Mouse (Mus musculus): ENCODE data around the gene Pde11a. TPM values are rescaled to one million over a fixed set of nuclear protein-coding genes. Genes with fewer than 3 reads are reported as not detected.
A peak's percentile ranks its signal among the peaks of the same experiment; 100 is the strongest.

Gene Pde11a
- polyA plus RNA-seq, 1 experiment: 0.30 TPM

- WGBS: 91% methylated on average over 4 of the region's 4 CpGs
Observed at GRCm38 (mm10) chr2:75989694-75990093, 348.9 kb downstream of the Pde11a start.

GRCm38 (mm10) chr2:75988779-75989363, 349.7 kb downstream of the Pde11a start:
- H3K4me3 ChIP-seq (ENCODE audit: low read depth, low read length): no peak overlapping the region
- WGBS: 35% methylated on average over 7 of the region's 7 CpGs
- TF ChIP-seq CTCF (IDR thresholded peaks at IDR 0.05; ENCODE audit: extremely low read depth, insufficient read length, insufficient replicate concordance, low read depth, low read length): no peak
- no peak for TF ChIP-seq POLR2A (IDR thresholded peaks at IDR 0.05; ENCODE audit: low read depth, low read length)

More at GRCm38 (mm10) chr2:75989694-75990093, 348.9 kb downstream of the Pde11a start:
- peaks cover 3% of the 10 kb centered on the region for H3K4me1 ChIP-seq (ENCODE audit: control insufficient read depth, insufficient read depth, insufficient read length, low read length)
- no peak overlapping the region for H3K4me3 ChIP-seq (ENCODE audit: low read depth, low read length)
- no peaks in the 10 kb centered on the region for H3K36me3 ChIP-seq (ENCODE audit: control insufficient read depth, insufficient read depth, low read length)
- no peaks in the 10 kb centered on the region for H3K27me3 ChIP-seq (ENCODE audit: control insufficient read depth, insufficient read depth, low read length)
- no peak overlapping the region for H3K27ac ChIP-seq (ENCODE audit: insufficient read depth, low read depth, low read length)
- no peak for TF ChIP-seq CTCF (IDR thresholded peaks at IDR 0.05; ENCODE audit: extremely low read depth, insufficient read length, insufficient replicate concordance, low read depth, low read length)
- no peak for TF ChIP-seq POLR2A (IDR thresholded peaks at IDR 0.05; ENCODE audit: low read depth, low read length)

GRCm38 (mm10) chr2:75988378-75988777, 350.2 kb downstream of the Pde11a start:
- no peak overlapping the region for H3K4me3 ChIP-seq (ENCODE audit: low read depth, low read length)
- H3K27ac ChIP-seq (ENCODE audit: insufficient read depth, low read depth, low read length): no peak overlapping the region
- H3K36me3 ChIP-seq (ENCODE audit: control insufficient read depth, insufficient read depth, low read length): no peaks in the 10 kb centered on the region
- WGBS: 56% methylated on average over 4 of the region's 4 CpGs
- H3K4me1 ChIP-seq (ENCODE audit: control insufficient read depth, insufficient read depth, insufficient read length, low read length): peaks cover 3% of the 10 kb centered on the region
- TF ChIP-seq CTCF (IDR thresholded peaks at IDR 0.05; ENCODE audit: extremely low read depth, insufficient read length, insufficient replicate concordance, low read depth, low read length): no peak
- no peak for TF ChIP-seq POLR2A (IDR thresholded peaks at IDR 0.05; ENCODE audit: low read depth, low read length)
- no peaks in the 10 kb centered on the region for H3K27me3 ChIP-seq (ENCODE audit: control insufficient read depth, insufficient read depth, low read length)

More at GRCm38 (mm10) chr2:75988779-75989363, 349.7 kb downstream of the Pde11a start:
- H3K27ac ChIP-seq (ENCODE audit: insufficient read depth, low read depth, low read length): no peak overlapping the region
- peaks cover 3% of the 10 kb centered on the region for H3K4me1 ChIP-seq (ENCODE audit: control insufficient read depth, insufficient read depth, insufficient read length, low read length)
- H3K36me3 ChIP-seq (ENCODE audit: control insufficient read depth, insufficient read depth, low read length): no peaks in the 10 kb centered on the region
- no peaks in the 10 kb centered on the region for H3K27me3 ChIP-seq (ENCODE audit: control insufficient read depth, insufficient read depth, low read length)

GRCm38 (mm10) chr2:75987739-75988138, 350.8 kb downstream of the Pde11a start:
- Histone ChIP-seq H3K4me1 (ENCODE audit: control insufficient read depth, insufficient read depth, insufficient read length, low read length) (peaks cover 3% of the 10 kb centered on the region), H3K27ac (ENCODE audit: insufficient read depth, low read depth, low read length) (no peak overlapping the region), H3K4me3 (ENCODE audit: low read depth, low read length) (no peak overlapping the region), H3K36me3 (ENCODE audit: control insufficient read depth, insufficient read depth, low read length) (no peaks in the 10 kb centered on the region), H3K27me3 (ENCODE audit: control insufficient read depth, insufficient read depth, low read length) (no peaks in the 10 kb centered on the region)
- TF ChIP-seq CTCF (IDR thresholded peaks at IDR 0.05; ENCODE audit: extremely low read depth, insufficient read length, insufficient replicate concordance, low read depth, low read length) (no peak), POLR2A (IDR thresholded peaks at IDR 0.05; ENCODE audit: low read depth, low read length) (no peak)
- WGBS: 78% methylated on average over 9 of the region's 9 CpGs

- TF ChIP-seq CTCF (IDR thresholded peaks at IDR 0.05; ENCODE audit: extremely low read depth, insufficient read length, insufficient replicate concordance, low read depth, low read length) (peak; percentile 96; the same call in 1 of the 2 replicates), POLR2A (IDR thresholded peaks at IDR 0.05; ENCODE audit: low read depth, low read length) (no peak)
- WGBS: 1% methylated on average over 2 of the region's 2 CpGs
- Histone ChIP-seq H3K36me3 (ENCODE audit: control insufficient read depth, insufficient read depth, low read length) (no peaks in the 10 kb centered on the region), H3K4me1 (ENCODE audit: control insufficient read depth, insufficient read depth, insufficient read length, low read length) (no peaks in the 10 kb centered on the region), H3K27ac (ENCODE audit: insufficient read depth, low read depth, low read length) (no peak overlapping the region), H3K27me3 (ENCODE audit: control insufficient read depth, insufficient read depth, low read length) (no peaks in the 10 kb centered on the region), H3K4me3 (ENCODE audit: low read depth, low read length) (no peak overlapping the region)
Observed at GRCm38 (mm10) chr2:75985124-75985523, 353.4 kb downstream of the Pde11a start.

GRCm38 (mm10) chr2:75983847-75984246, 354.7 kb downstream of the Pde11a start:
- 85% methylated on average over 3 of the region's 3 CpGs for WGBS
- no peak overlapping the region for H3K27ac ChIP-seq (ENCODE audit: insufficient read depth, low read depth, low read length)
- no peak overlapping the region for H3K4me3 ChIP-seq (ENCODE audit: low read depth, low read length)
- TF ChIP-seq CTCF (IDR thresholded peaks at IDR 0.05; ENCODE audit: extremely low read depth, insufficient read length, insufficient replicate concordance, low read depth, low read length) (no peak), POLR2A (IDR thresholded peaks at IDR 0.05; ENCODE audit: low read depth, low read length) (no peak)
- no peaks in the 10 kb centered on the region for H3K4me1 ChIP-seq (ENCODE audit: control insufficient read depth, insufficient read depth, insufficient read length, low read length)
- H3K36me3 ChIP-seq (ENCODE audit: control insufficient read depth, insufficient read depth, low read length): no peaks in the 10 kb centered on the region
- H3K27me3 ChIP-seq (ENCODE audit: control insufficient read depth, insufficient read depth, low read length): no peaks in the 10 kb centered on the region

GRCm38 (mm10) chr2:75983091-75983490, 355.5 kb downstream of the Pde11a start:
- Histone ChIP-seq H3K4me3 (ENCODE audit: low read depth, low read length) (no peak overlapping the region), H3K36me3 (ENCODE audit: control insufficient read depth, insufficient read depth, low read length) (no peaks in the 10 kb centered on the region), H3K27me3 (ENCODE audit: control insufficient read depth, insufficient read depth, low read length) (no peaks in the 10 kb centered on the region), H3K4me1 (ENCODE audit: control insufficient read depth, insufficient read depth, insufficient read length, low read length) (no peaks in the 10 kb centered on the region), H3K27ac (ENCODE audit: insufficient read depth, low read depth, low read length) (no peak overlapping the region)
- WGBS: 96% methylated on average over 3 of the region's 3 CpGs
- no peak for TF ChIP-seq CTCF (IDR thresholded peaks at IDR 0.05; ENCODE audit: extremely low read depth, insufficient read length, insufficient replicate concordance, low read depth, low read length)
- no peak for TF ChIP-seq POLR2A (IDR thresholded peaks at IDR 0.05; ENCODE audit: low read depth, low read length)

All from small intestine, adult 2 months (tissue).